Mouse (Mus musculus): ENCODE measurements around the gene Slc9a1.
A peak's percentile ranks its signal among the peaks of the same experiment; 100 is the strongest.

The Slc9a1 gene

GRCm38 (mm10) chr4:133397961-133398360, 28.5 kb downstream of the Slc9a1 start:
- ATAC-seq (ENCODE audit: insufficient number of reproducible peaks, low FRiP score, low TSS enrichment), result no peak

GRCm38 (mm10) chr4:133398619-133399018, 29.1 kb downstream of the Slc9a1 start:
- no peak for ATAC-seq (ENCODE audit: insufficient number of reproducible peaks, low FRiP score, low TSS enrichment)

GRCm38 (mm10) chr4:133399509-133399908, 30.0 kb downstream of the Slc9a1 start:
- peak; percentile 29; the same call in 1 of the 2 replicates for ATAC-seq (ENCODE audit: insufficient number of reproducible peaks, low FRiP score, low TSS enrichment)

- no peak for ATAC-seq (ENCODE audit: insufficient number of reproducible peaks, low FRiP score, low TSS enrichment)
Observed at GRCm38 (mm10) chr4:133400098-133400497, 30.6 kb downstream of the Slc9a1 start.

- ATAC-seq (ENCODE audit: insufficient number of reproducible peaks, low FRiP score, low TSS enrichment), result no peak
Observed at GRCm38 (mm10) chr4:133402011-133402410, 32.5 kb downstream of the Slc9a1 start.

GRCm38 (mm10) chr4:133403611-133404228, 34.2 kb downstream of the Slc9a1 start:
- ATAC-seq (ENCODE audit: insufficient number of reproducible peaks, low FRiP score, low TSS enrichment), result no peak

- no peak for ATAC-seq (ENCODE audit: insufficient number of reproducible peaks, low FRiP score, low TSS enrichment)
Observed at GRCm38 (mm10) chr4:133404256-133404655, 34.8 kb downstream of the Slc9a1 start.

GRCm38 (mm10) chr4:133406313-133407056, 37.0 kb downstream of the Slc9a1 start:
- no peak for ATAC-seq (ENCODE audit: insufficient number of reproducible peaks, low FRiP score, low TSS enrichment)

- 0 out of 2 replicates have a peak, but pooled peaks have one; percentile 15 for ATAC-seq (ENCODE audit: insufficient number of reproducible peaks, low FRiP score, low TSS enrichment)
Observed at GRCm38 (mm10) chr4:133407114-133407787, 37.7 kb downstream of the Slc9a1 start.

GRCm38 (mm10) chr4:133408006-133408405, 38.5 kb downstream of the Slc9a1 start:
- no peak for ATAC-seq (ENCODE audit: insufficient number of reproducible peaks, low FRiP score, low TSS enrichment)

GRCm38 (mm10) chr4:133410994-133411393, 41.5 kb downstream of the Slc9a1 start:
- no peak for ATAC-seq (ENCODE audit: insufficient number of reproducible peaks, low FRiP score, low TSS enrichment)

- ATAC-seq (ENCODE audit: insufficient number of reproducible peaks, low FRiP score, low TSS enrichment), result no peak
Observed at GRCm38 (mm10) chr4:133412096-133412495, 42.6 kb downstream of the Slc9a1 start.

- no peak for ATAC-seq (ENCODE audit: insufficient number of reproducible peaks, low FRiP score, low TSS enrichment)
Observed at GRCm38 (mm10) chr4:133412575-133413540, 43.4 kb downstream of the Slc9a1 start.

GRCm38 (mm10) chr4:133413617-133414016, 44.1 kb downstream of the Slc9a1 start:
- ATAC-seq (ENCODE audit: insufficient number of reproducible peaks, low FRiP score, low TSS enrichment), result no peak

- no peak for ATAC-seq (ENCODE audit: insufficient number of reproducible peaks, low FRiP score, low TSS enrichment)
Observed at GRCm38 (mm10) chr4:133414920-133415319, 45.4 kb downstream of the Slc9a1 start.

- ATAC-seq (ENCODE audit: insufficient number of reproducible peaks, low FRiP score, low TSS enrichment), result no peak
Observed at GRCm38 (mm10) chr4:133419312-133420004, 50.0 kb downstream of the Slc9a1 start.

- no peak for ATAC-seq (ENCODE audit: insufficient number of reproducible peaks, low FRiP score, low TSS enrichment)
Observed at GRCm38 (mm10) chr4:133421989-133422388, 52.5 kb downstream of the Slc9a1 start.

GRCm38 (mm10) chr4:133422601-133423000, 53.1 kb downstream of the Slc9a1 start:
- ATAC-seq (ENCODE audit: insufficient number of reproducible peaks, low FRiP score, low TSS enrichment), result no peak

GRCm38 (mm10) chr4:133423108-133423507, 53.6 kb downstream of the Slc9a1 start:
- ATAC-seq (ENCODE audit: insufficient number of reproducible peaks, low FRiP score, low TSS enrichment), result no peak

GRCm38 (mm10) chr4:133423691-133424090, 54.2 kb downstream of the Slc9a1 start:
- ATAC-seq (ENCODE audit: insufficient number of reproducible peaks, low FRiP score, low TSS enrichment), result no peak

Measured in cerebellum, adult (tissue).